Mouse (Mus musculus): Measurements from ENCODE around the gene Tmem179b. TPM values are rescaled to one million over a fixed set of nuclear protein-coding genes. Genes with fewer than 3 reads are reported as not detected.

Gene Tmem179b
- polyA plus RNA-seq (2012): 10.3 and 14.4 TPM in 2 replicates

DNA sequence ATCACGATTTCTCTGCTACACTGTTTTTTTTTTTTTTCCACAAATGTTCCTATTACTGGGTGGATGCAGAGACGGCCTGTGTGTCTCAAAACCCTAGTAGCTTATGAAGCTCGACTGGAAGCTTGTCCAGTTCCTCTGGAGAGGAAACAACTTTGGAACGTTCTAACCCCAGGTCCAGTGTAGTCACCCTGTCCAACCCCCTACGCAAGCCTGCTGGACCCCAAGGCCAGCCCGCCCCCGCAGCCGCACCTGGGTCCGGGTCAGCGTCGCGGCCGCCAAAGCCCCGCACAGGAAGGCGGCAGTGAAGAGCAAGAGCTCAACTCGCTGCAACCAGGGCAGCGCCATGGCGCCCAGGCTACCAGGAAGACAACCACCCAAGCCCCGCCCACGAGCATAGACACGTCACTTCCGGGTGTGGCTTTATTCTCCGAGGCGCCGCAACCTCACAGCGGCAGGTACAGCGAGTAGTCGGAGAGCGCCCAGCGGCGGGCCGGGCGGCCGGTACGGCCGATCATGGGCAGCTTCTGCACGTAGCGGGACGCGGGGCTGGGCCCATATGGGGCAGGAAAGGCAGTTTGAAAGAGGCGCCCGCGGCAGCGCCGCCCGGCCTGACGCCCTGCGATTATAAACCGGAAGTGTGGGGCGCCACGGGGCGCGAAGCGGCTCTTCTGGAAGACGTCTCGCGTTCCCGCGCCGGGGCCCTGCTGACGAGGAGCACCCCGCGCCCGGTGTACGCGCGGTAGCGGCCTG, at the start of gene Tmem179b:
TSS of gene Tmem179b (minus strand) at position 382 of the 750 bp plus-strand sequence.
- Histone ChIP-seq H3K36me3 (ENCODE audit: control insufficient read depth) (peaks cover 75% of the 10 kb centered on the region), H3K27me3 (ENCODE audit: control insufficient read depth) (no peaks in the 10 kb centered on the region), H3K4me3 (replicated peaks) (peak within 1 kb of the TSS; percentile 91), H3K4me1 (ENCODE audit: control insufficient read depth) (peaks cover 55% of the 10 kb centered on the region), H3K9me3 (ENCODE audit: control insufficient read depth, low read length) (no peaks in the 10 kb centered on the region)
- TF ChIP-seq TAL1 (IDR thresholded peaks at IDR 0.05; ENCODE audit: low read length) (no peak), GATA1 (IDR thresholded peaks at IDR 0.05; ENCODE audit: low read length) (no peak)

DNA sequence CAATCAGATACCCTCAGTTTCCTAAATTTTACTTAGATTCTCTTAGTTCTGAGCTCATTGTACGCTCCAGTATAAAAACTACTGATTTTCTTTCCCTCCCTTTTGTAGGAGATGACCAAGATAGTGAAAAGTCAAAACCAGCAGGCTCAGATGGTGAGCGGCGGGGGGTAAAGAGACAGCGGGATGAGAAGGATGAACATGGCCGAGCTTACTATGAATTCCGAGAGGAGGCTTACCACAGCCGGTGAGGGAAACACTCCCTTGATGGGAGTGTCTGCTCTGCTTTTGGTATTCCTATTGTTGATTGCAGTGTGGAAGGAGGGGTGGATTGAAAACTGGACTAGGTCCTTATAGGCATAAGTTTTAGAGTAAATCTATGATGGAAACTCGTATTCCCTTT, 48.4 kb upstream of the Tmem179b start:
- peak overlapping the region; percentile 50 for H3K4me3 ChIP-seq (replicated peaks)

DNA sequence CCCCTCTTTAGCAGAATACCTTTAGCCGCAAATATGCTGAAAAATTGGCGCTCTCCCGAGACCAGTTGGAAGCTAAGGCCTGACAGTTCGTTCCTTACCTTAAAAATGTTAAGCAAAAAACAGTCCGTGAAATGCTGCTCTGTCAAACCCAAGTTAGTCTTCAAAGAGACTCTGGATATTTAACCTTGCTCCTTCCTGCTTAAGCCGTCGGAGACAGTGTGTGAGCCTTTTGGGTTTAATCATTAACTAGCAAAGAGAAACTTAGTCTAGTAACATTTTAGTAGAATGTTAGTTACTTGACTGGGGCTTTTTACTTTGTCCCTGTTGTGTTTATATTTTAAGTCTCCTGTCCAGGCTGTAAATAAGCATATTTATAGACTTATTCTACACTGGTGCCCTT, 46.9 kb upstream of the Tmem179b start:
- peaks cover 41% of the 10 kb centered on the region for H3K4me1 ChIP-seq (ENCODE audit: control insufficient read depth)
- H3K36me3 ChIP-seq (ENCODE audit: control insufficient read depth): peaks cover 73% of the 10 kb centered on the region
- no peaks in the 10 kb centered on the region for H3K9me3 ChIP-seq (ENCODE audit: control insufficient read depth, low read length)
- TF ChIP-seq TAL1 (IDR thresholded peaks at IDR 0.05; ENCODE audit: low read length) (no peak), GATA1 (IDR thresholded peaks at IDR 0.05; ENCODE audit: low read length) (no peak)
- no peaks in the 10 kb centered on the region for H3K27me3 ChIP-seq (ENCODE audit: control insufficient read depth)
- H3K4me3 ChIP-seq (replicated peaks): peak overlapping the region; percentile 100

More for the DNA sequence above, 48.4 kb upstream of the Tmem179b start:
- peaks cover 28% of the 10 kb centered on the region for H3K4me1 ChIP-seq (ENCODE audit: control insufficient read depth)
- no peaks in the 10 kb centered on the region for H3K9me3 ChIP-seq (ENCODE audit: control insufficient read depth, low read length)
- no peaks in the 10 kb centered on the region for H3K27me3 ChIP-seq (ENCODE audit: control insufficient read depth)
- TF ChIP-seq TAL1 (IDR thresholded peaks at IDR 0.05; ENCODE audit: low read length): no peak
- TF ChIP-seq GATA1 (IDR thresholded peaks at IDR 0.05; ENCODE audit: low read length): no peak
- peaks cover 76% of the 10 kb centered on the region for H3K36me3 ChIP-seq (ENCODE audit: control insufficient read depth)

DNA sequence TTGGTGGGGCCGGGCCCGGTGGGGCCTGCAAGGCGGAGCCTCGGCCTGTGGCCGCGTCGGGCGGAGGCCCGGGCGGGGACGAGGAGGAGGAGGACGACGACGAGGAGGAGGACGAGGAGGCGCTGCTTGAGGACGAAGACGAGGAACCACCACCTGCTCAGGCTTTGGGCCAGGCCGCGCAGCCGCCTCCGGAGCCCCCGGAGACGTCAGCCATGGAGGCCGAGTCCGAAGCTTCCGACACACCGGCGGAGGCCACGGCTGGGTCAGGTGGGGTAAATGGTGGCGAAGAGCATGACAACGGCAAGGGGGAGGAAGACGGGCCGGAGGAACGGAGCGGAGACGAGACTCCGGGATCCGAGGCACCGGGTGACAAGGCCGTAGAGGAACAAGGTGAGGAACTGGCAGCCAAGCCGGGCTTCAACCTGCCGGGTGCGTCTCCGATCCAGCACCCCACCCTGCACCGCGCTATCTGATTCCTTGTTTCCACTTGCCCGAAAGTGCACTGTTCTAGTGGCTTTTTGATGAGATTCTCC, 46.2 kb upstream of the Tmem179b start:
- no peaks in the 10 kb centered on the region for H3K9me3 ChIP-seq (ENCODE audit: control insufficient read depth, low read length)
- peak overlapping the region; percentile 100 for H3K4me3 ChIP-seq (replicated peaks)
- H3K36me3 ChIP-seq (ENCODE audit: control insufficient read depth): peaks cover 72% of the 10 kb centered on the region
- H3K4me1 ChIP-seq (ENCODE audit: control insufficient read depth): peaks cover 45% of the 10 kb centered on the region
- TF ChIP-seq GATA1 (IDR thresholded peaks at IDR 0.05; ENCODE audit: low read length) (peak; percentile 97), TAL1 (IDR thresholded peaks at IDR 0.05; ENCODE audit: low read length) (no peak)
- H3K27me3 ChIP-seq (ENCODE audit: control insufficient read depth): no peaks in the 10 kb centered on the region

DNA sequence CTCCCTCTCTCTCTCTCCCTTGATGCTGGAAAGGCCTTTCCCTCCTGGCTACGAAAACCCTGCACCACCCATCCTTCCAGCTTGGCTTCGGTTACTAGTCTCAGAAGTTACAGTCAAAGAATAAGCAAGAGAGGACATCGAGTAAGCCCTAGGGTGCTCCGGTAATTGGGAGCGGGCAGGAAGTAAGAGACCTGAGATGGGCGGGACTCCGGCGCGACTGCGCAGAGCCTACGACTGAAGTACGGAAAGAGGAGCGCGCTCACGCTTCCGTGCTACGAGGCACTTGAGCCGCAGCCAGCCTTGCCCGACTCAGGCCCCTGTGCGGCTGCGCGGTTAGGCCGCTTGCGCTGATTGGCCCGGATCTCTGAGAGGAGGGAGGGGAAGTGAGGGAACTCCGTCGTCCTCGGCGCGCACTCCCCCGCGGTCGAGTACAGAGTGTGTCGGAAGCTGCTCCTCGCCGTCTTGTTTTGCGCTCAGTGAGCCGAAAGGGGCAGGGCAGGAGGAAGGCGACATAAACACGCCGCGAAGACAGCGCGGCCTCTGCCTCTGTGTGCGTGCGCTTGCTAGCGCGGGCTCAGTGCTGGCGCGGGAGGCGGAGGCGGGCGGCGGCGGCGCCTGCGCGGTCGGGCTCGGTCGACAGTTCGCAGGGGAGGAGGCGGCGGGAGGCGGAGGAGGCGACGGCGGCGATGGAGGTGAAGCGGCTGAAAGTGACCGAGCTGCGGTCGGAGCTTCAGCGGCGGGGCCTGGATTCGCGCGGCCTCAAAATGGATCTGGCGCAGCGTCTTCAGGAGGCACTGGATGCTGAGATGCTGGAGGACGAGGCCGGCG, 45.5 kb upstream of the Tmem179b start, which contains the start of gene Hnrnpul2:
TSS of gene Hnrnpul2 (plus strand) at position 415 of the 828 bp plus-strand sequence.
- Histone ChIP-seq H3K27me3 (ENCODE audit: control insufficient read depth) (no peaks in the 10 kb centered on the region), H3K36me3 (ENCODE audit: control insufficient read depth) (peaks cover 72% of the 10 kb centered on the region), H3K9me3 (ENCODE audit: control insufficient read depth, low read length) (no peaks in the 10 kb centered on the region), H3K4me1 (ENCODE audit: control insufficient read depth) (peaks cover 49% of the 10 kb centered on the region), H3K4me3 (replicated peaks) (peak within 1 kb of the TSS; percentile 100)
- no peak for TF ChIP-seq GATA1 (IDR thresholded peaks at IDR 0.05; ENCODE audit: low read length)
- TF ChIP-seq TAL1 (IDR thresholded peaks at IDR 0.05; ENCODE audit: low read length): no peak

DNA sequence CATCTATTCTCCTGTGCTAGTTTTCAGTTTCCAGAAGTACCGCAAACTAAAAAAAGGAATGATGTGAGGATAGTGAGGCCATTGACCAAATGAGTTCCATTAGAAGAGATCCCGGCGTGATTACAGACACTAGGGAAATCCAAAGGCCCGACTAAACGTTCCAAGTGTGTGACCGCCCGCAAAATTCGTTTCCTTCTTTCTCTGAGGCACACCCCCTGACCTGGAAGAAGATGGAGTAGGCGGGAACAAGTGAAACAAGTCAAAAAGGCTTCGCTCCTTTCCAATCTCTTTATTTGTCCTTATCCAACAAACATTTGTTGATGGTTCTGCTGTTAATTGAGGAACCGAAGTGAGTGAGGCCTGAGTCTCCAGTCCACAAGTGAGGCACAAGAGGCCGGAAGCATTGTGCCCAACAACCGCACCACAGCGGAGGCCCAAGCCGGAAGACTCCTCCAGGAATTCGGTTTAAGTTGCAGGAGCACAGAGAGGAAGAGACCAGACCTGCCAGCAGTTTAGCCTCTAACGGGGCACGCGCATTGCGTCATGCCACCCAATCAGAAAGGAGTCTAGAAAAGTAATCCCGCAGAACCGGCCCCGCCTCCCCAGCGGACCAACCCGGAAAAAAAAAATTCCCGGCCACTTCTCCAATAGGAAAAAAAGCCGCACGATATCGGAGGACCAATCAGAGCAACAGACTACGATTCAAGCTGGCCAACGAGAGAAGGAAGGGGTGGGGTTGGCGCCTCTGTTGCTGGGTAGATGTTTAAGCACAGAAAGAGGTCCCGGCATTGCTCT, 44.7 kb upstream of the Tmem179b start, which contains the start of gene Ttc9c:
TSS of gene Ttc9c (minus strand) at position 533 of the 795 bp plus-strand sequence.
- peak within 1 kb of the TSS; percentile 100 for H3K4me3 ChIP-seq (replicated peaks)
- peaks cover 71% of the 10 kb centered on the region for H3K36me3 ChIP-seq (ENCODE audit: control insufficient read depth)
- TF ChIP-seq GATA1 (IDR thresholded peaks at IDR 0.05; ENCODE audit: low read length) (0 out of 2 replicates have a peak, but pooled peaks have one; percentile 12), TAL1 (IDR thresholded peaks at IDR 0.05; ENCODE audit: low read length) (no peak)
- peaks cover 50% of the 10 kb centered on the region for H3K4me1 ChIP-seq (ENCODE audit: control insufficient read depth)
- H3K27me3 ChIP-seq (ENCODE audit: control insufficient read depth): no peaks in the 10 kb centered on the region
- H3K9me3 ChIP-seq (ENCODE audit: control insufficient read depth, low read length): no peaks in the 10 kb centered on the region

DNA sequence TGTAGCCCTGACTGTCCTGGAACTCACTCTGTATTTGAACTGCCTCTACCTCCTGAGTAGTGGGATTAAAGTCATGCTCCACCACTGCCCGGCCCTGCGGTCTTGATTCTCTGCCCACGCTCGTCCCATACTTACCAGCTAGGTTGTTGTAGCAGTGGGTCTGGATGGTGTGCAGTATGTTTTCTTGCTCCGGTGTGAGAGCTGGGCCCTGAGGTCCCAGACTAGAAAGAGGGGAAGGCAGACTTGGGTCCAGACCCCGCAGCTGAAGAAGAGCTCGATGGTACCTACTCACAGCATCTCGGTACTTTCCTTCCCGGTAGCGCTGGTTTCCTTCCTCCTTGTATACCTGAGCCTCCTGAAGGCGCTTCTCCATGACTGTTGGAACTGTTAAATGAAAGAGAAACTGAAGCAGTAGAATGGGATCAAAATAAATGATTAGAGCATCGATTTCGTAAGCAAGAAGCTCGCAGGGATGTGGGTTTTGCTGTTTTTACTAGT, 44.1 kb upstream of the Tmem179b start:
- H3K4me1 ChIP-seq (ENCODE audit: control insufficient read depth): peaks cover 52% of the 10 kb centered on the region
- peak overlapping the region; percentile 100 for H3K4me3 ChIP-seq (replicated peaks)
- no peak for TF ChIP-seq TAL1 (IDR thresholded peaks at IDR 0.05; ENCODE audit: low read length)
- no peak for TF ChIP-seq GATA1 (IDR thresholded peaks at IDR 0.05; ENCODE audit: low read length)
- no peaks in the 10 kb centered on the region for H3K27me3 ChIP-seq (ENCODE audit: control insufficient read depth)
- H3K9me3 ChIP-seq (ENCODE audit: control insufficient read depth, low read length): no peaks in the 10 kb centered on the region
- H3K36me3 ChIP-seq (ENCODE audit: control insufficient read depth): peaks cover 71% of the 10 kb centered on the region

DNA sequence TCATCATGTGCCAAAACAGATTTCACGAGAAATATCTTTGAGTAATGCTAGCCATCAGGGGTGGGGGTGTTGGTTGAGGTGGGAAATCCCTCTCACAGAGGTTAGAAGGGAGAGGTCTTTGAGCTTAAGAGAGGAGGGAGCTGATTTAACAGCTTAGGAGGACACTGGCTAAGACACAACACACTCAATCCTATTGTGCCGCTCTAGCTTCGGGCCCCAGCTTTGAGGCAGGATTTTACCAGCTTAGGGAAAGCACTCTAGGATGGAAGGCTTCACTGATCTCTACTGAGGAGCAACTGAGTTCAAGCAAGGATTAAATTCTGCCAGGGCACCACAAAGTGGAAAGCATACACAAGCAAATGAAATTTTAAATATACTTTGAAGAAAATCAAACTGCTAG, 42.7 kb upstream of the Tmem179b start:
- Histone ChIP-seq H3K4me1 (ENCODE audit: control insufficient read depth) (peaks cover 40% of the 10 kb centered on the region), H3K9me3 (ENCODE audit: control insufficient read depth, low read length) (no peaks in the 10 kb centered on the region), H3K4me3 (replicated peaks) (peak overlapping the region; percentile 100), H3K36me3 (ENCODE audit: control insufficient read depth) (peaks cover 71% of the 10 kb centered on the region), H3K27me3 (ENCODE audit: control insufficient read depth) (no peaks in the 10 kb centered on the region)
- no peak for TF ChIP-seq GATA1 (IDR thresholded peaks at IDR 0.05; ENCODE audit: low read length)
- no peak for TF ChIP-seq TAL1 (IDR thresholded peaks at IDR 0.05; ENCODE audit: low read length)

Data from erythroblast, embryonic 14.5 days (primary cell).